Mouse (Mus musculus) bone marrow, adult 2 months (tissue): ENCODE measurements around the gene Ric1. TPM values are rescaled to one million over a fixed set of nuclear protein-coding genes. Genes with fewer than 3 reads are reported as not detected.
"Not testable (repeated sequence)": the region's sequence is repeated elsewhere in the genome, so short reads cannot be mapped to it uniquely, and the experiment has no call there.

Experiments
- H3K27ac ChIP-seq: fragments of 200-500 bp; 2 replicates; pipeline ENCODE4 v1.5.1; 2012; ENCODE audit warnings: low read depth, mild to moderate bottlenecking, control low read depth, inconsistent platforms, low read length; ENCODE audit not compliant: control insufficient read depth, poor library complexity, insufficient read depth
- H3K4me1 ChIP-seq: fragments of 200-500 bp; 2 replicates; pipeline ENCODE4 v1.6.1; 2011; ENCODE audit warnings: low read length; ENCODE audit not compliant: control insufficient read depth, insufficient read depth
- H3K4me3 ChIP-seq: fragments of 200-500 bp; replicated peaks from 2 replicates; pipeline ENCODE3; 2011; ENCODE audit warnings: mild to moderate bottlenecking, low read depth, low read length, control low read depth; ENCODE audit not compliant: control insufficient read depth
- CTCF ChIP-seq: fragments of 200-500 bp; IDR thresholded peaks from 2 replicates; pipeline ENCODE4 v1.5.1; 2011; ENCODE audit warnings: low read length, control low read depth; ENCODE audit not compliant: control insufficient read depth, insufficient read depth
- POLR2A ChIP-seq: fragments of 200-500 bp; IDR thresholded peaks from 2 replicates; pipeline ENCODE4 v1.6.1; 2011; ENCODE audit warnings: low read depth, mild to moderate bottlenecking, control low read depth, low read length, borderline replicate concordance; ENCODE audit not compliant: control insufficient read depth
- WGBS: fragments of 180-500 bp; shearing (Covaris S2); methylation state at CpG from one replicate; pipeline ENCODE4 v1.1.7; 2018; 5-methylcytosine and 5-hydroxymethylcytosine counted together
- polyA plus RNA-seq: library from polyadenylated mRNA; stranded (reverse); fragments of >200 nt; gene quantifications from 2 replicates; pipeline ENCODE4 v1.2.4, GENCODE M21; 2011; ENCODE audit warnings: low replicate concordance; ENCODE audit not compliant: missing spikeins, insufficient read depth, insufficient read length

Gene Ric1
- polyA plus RNA-seq, 1 experiment = 5.7 TPM

DNA sequence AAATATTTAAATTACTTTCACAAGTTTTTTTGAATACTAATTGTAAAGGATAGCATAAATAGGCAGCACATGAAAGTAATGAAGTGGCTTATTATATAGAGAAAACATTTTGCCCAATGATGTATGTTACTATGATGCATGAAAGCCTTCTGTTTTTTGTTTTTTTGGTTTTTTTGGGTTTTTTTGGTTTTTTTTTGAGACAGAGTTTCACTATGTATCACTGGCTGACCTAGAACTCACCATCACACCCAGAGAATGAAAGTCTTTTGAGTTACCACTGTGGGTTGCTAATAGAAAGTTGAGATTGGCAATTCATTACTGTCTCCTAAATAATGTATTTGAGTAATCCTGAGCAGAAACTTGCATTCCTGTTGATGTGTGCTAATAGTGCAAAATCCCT, 4.8 kb downstream of the Ric1 start:
- Histone ChIP-seq H3K4me3 (no peak overlapping the region), H3K4me1 (no peaks in the 10 kb centered on the region), H3K27ac (no peak overlapping the region)
- TF ChIP-seq POLR2A (no peak), CTCF (no peak)

GRCm38 (mm10) chr19:29527299-29527698, 5.2 kb downstream of the Ric1 start:
- no peak for TF ChIP-seq POLR2A
- TF ChIP-seq CTCF = no peak
- Histone ChIP-seq H3K4me1 (no peaks in the 10 kb centered on the region), H3K27ac (no peak overlapping the region), H3K4me3 (no peak overlapping the region)
- 84% methylated on average over 4 of the region's 4 CpGs for WGBS

- WGBS = 58% methylated on average over 2 of the region's 2 CpGs
- Histone ChIP-seq H3K27ac (no peak overlapping the region), H3K4me3 (no peak overlapping the region), H3K4me1 (no peaks in the 10 kb centered on the region)
- TF ChIP-seq POLR2A = no peak
- no peak for TF ChIP-seq CTCF
Measured at GRCm38 (mm10) chr19:29528568-29528967, 6.5 kb downstream of the Ric1 start.

- H3K4me3 ChIP-seq = no peak overlapping the region
- WGBS = 88% methylated on average over 5 of the region's 5 CpGs
- H3K4me1 ChIP-seq = no peaks in the 10 kb centered on the region
- no peak for TF ChIP-seq POLR2A
- no peak for TF ChIP-seq CTCF
- no peak overlapping the region for H3K27ac ChIP-seq
Measured at GRCm38 (mm10) chr19:29534030-29534429, 11.9 kb downstream of the Ric1 start.

GRCm38 (mm10) chr19:29542256-29542970, 20.3 kb downstream of the Ric1 start:
- no peak overlapping the region for H3K27ac ChIP-seq
- WGBS = 77% methylated on average over 8 of the region's 8 CpGs
- H3K4me1 ChIP-seq = no peaks in the 10 kb centered on the region
- H3K4me3 ChIP-seq = no peak overlapping the region
- TF ChIP-seq POLR2A (no peak), CTCF (no peak)

DNA sequence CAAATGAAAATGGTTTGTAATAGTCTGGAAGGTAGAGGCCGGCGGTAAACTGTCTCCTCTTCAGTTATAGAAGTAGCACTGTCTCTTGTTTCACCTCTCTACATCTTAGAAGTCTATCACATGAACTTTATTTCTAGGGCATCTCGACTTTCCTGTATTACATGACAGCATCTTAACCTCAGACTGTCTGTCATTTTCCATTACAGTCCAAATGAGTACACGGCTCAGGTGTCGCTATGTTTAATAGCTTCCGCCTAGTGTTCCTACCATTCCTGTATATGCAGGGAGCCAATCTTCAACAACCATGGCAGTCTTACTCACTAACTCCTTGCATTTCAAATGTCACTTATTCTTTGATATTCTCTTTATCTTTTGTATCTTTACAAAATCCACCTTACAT, 21.9 kb downstream of the Ric1 start:
- no peaks in the 10 kb centered on the region for H3K4me1 ChIP-seq
- no peak overlapping the region for H3K27ac ChIP-seq
- 88% methylated on average over 6 of the region's 6 CpGs for WGBS

GRCm38 (mm10) chr19:29550618-29551017, 28.5 kb downstream of the Ric1 start:
- Histone ChIP-seq H3K4me1 (no peaks in the 10 kb centered on the region), H3K4me3 (no peak overlapping the region), H3K27ac (no peak overlapping the region)
- TF ChIP-seq POLR2A (no peak), CTCF (no peak)
- 80% methylated on average over 2 of the region's 2 CpGs for WGBS

More for the DNA sequence above, 21.9 kb downstream of the Ric1 start:
- no peak overlapping the region for H3K4me3 ChIP-seq
- TF ChIP-seq POLR2A = no peak
- TF ChIP-seq CTCF = no peak

- no peak overlapping the region for H3K27ac ChIP-seq
- TF ChIP-seq POLR2A (no peak), CTCF (no peak)
- no peak overlapping the region for H3K4me3 ChIP-seq
- no peaks in the 10 kb centered on the region for H3K4me1 ChIP-seq
- WGBS = 69% methylated on average over 1 of the region's 1 CpGs
Measured at GRCm38 (mm10) chr19:29551128-29551527, 29.0 kb downstream of the Ric1 start.

DNA sequence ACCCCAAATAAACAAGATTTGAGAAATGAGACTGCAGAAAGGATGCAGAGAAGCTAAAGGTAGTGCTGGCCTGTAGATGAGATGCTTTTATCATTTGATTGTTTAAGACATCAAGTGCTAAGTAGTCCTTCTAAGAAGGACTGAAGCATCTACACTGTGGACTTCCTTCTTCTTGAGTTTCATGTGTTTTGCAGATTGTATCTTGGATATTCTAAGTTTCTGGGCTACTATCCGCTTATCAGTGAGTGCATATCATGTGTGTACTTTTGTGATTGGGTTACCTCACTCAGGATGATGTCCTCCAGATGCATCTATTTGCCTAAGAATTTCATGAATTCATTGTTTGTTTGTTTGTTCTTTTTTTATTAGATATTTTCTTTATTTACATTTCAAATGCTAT, 29.9 kb downstream of the Ric1 start:
- H3K4me1 ChIP-seq, H3K27ac ChIP-seq, H3K4me3 ChIP-seq: not testable (repeated sequence)
- WGBS = 89% methylated on average over 1 of the region's 1 CpGs

GRCm38 (mm10) chr19:29557171-29557845, 35.2 kb downstream of the Ric1 start:
- not testable (repeated sequence) for H3K4me1 ChIP-seq, H3K4me3 ChIP-seq, H3K27ac ChIP-seq
- WGBS = 77% methylated on average over 7 of the region's 7 CpGs
